Mouse (Mus musculus): Measurements from ENCODE around the gene Dzank1. TPM values are rescaled to one million over a fixed set of nuclear protein-coding genes. Genes with fewer than 3 reads are reported as not detected.
A peak's percentile ranks its signal among the peaks of the same experiment; 100 is the strongest.

The Dzank1 gene
- polyA plus RNA-seq, 1 experiment from 2014 or later, result 3.4 TPM

DNA sequence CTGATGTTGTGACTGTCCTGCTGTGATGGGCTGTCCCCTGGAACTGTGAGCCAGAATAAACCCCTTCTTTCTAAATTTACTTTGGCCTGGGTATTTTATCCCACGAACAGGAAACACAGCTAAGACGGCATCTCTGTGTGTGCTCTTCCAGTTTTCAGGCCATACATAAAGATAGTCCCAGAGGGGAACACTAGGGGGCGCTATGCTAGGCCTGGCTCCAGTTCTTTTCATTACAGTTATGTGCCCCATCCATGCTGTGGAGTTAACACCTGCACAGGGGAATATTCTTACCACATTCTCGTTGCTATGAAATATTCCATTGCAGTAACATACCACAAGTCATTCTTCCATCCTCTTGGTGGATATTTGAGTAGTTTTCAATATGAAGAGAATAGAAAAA is 88.8 kb downstream of the Dzank1 start:
- Histone ChIP-seq H3K27me3 (ENCODE audit: control insufficient read depth, insufficient read depth, low read length) (no peaks in the 10 kb centered on the region), H3K4me1 (replicated peaks; ENCODE audit: control insufficient read depth, insufficient read depth, low read length) (no peaks in the 10 kb centered on the region), H3K4me3 (ENCODE audit: low read depth, low read length) (no peak overlapping the region), H3K9me3 (ENCODE audit: control insufficient read depth, low read length) (no peaks in the 10 kb centered on the region), H3K27ac (ENCODE audit: low read depth, low read length) (no peak overlapping the region), H3K4me2 (replicated peaks; ENCODE audit: low read depth, low read length) (no peak overlapping the region), H3K36me3 (ENCODE audit: control insufficient read depth, insufficient read depth, low read length) (no peaks in the 10 kb centered on the region), H3K9ac (ENCODE audit: low read depth, low read length) (no peak overlapping the region)
- 62% methylated on average over 4 of the region's 4 CpGs for WGBS
- DNase-seq (ENCODE audit: low spot score) (peak; percentile 27), ATAC-seq (ENCODE audit: low FRiP score) (no peak)

DNA sequence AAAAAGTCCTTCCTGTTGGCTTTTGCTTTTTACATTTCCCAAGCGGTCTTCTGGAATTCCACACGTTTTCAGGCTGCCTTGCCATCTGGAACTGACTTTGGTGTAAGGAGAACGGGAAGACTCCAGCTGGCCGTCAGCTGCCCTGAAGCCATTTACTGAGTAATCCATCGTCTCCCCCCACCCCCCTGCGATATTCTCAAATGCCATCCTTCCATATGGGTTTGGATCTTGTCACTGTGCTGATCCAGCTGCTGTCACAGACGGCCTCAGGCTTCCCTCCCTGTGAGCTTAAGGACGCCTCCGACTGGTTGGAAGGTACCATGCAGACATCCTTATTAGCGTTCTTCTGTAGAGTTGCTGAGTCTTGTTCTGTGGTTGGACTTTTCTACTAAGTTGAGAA is 91.5 kb downstream of the Dzank1 start:
- no peak for DNase-seq (ENCODE audit: low spot score)
- Histone ChIP-seq H3K4me3 (ENCODE audit: low read depth, low read length) (no peak overlapping the region), H3K4me2 (replicated peaks; ENCODE audit: low read depth, low read length) (no peak overlapping the region), H3K27me3 (ENCODE audit: control insufficient read depth, insufficient read depth, low read length) (no peaks in the 10 kb centered on the region), H3K9me3 (ENCODE audit: control insufficient read depth, low read length) (no peaks in the 10 kb centered on the region), H3K4me1 (replicated peaks; ENCODE audit: control insufficient read depth, insufficient read depth, low read length) (no peaks in the 10 kb centered on the region), H3K27ac (ENCODE audit: low read depth, low read length) (no peak overlapping the region), H3K36me3 (ENCODE audit: control insufficient read depth, insufficient read depth, low read length) (no peaks in the 10 kb centered on the region), H3K9ac (ENCODE audit: low read depth, low read length) (no peak overlapping the region)
- WGBS, result 81% methylated on average over 10 of the region's 10 CpGs
- no peak for ATAC-seq (ENCODE audit: low FRiP score)

GRCm38 (mm10) chr2:144431286-144431825 is 95.9 kb downstream of the Dzank1 start:
- H3K4me3 ChIP-seq (ENCODE audit: low read depth, low read length), result no peak overlapping the region
- 80% methylated on average over 5 of the region's 5 CpGs for WGBS
- no peak for ATAC-seq (ENCODE audit: low FRiP score)
- no peaks in the 10 kb centered on the region for H3K36me3 ChIP-seq (ENCODE audit: control insufficient read depth, insufficient read depth, low read length)
- no peak overlapping the region for H3K9ac ChIP-seq (ENCODE audit: low read depth, low read length)
- no peak overlapping the region for H3K4me2 ChIP-seq (replicated peaks; ENCODE audit: low read depth, low read length)
- H3K27ac ChIP-seq (ENCODE audit: low read depth, low read length), result no peak overlapping the region
- no peak for DNase-seq (ENCODE audit: low spot score)
- no peaks in the 10 kb centered on the region for H3K4me1 ChIP-seq (replicated peaks; ENCODE audit: control insufficient read depth, insufficient read depth, low read length)
- H3K9me3 ChIP-seq (ENCODE audit: control insufficient read depth, low read length), result no peaks in the 10 kb centered on the region
- H3K27me3 ChIP-seq (ENCODE audit: control insufficient read depth, insufficient read depth, low read length), result no peaks in the 10 kb centered on the region

GRCm38 (mm10) chr2:144429171-144429570 is 98.0 kb downstream of the Dzank1 start:
- 79% methylated on average over 7 of the region's 7 CpGs for WGBS
- H3K4me2 ChIP-seq (replicated peaks; ENCODE audit: low read depth, low read length), result no peak overlapping the region
- DNase-seq (ENCODE audit: low spot score) (no peak), ATAC-seq (ENCODE audit: low FRiP score) (no peak)
- H3K9ac ChIP-seq (ENCODE audit: low read depth, low read length), result no peak overlapping the region
- no peak overlapping the region for H3K27ac ChIP-seq (ENCODE audit: low read depth, low read length)
- H3K36me3 ChIP-seq (ENCODE audit: control insufficient read depth, insufficient read depth, low read length), result no peaks in the 10 kb centered on the region
- H3K4me3 ChIP-seq (ENCODE audit: low read depth, low read length), result no peak overlapping the region
- H3K4me1 ChIP-seq (replicated peaks; ENCODE audit: control insufficient read depth, insufficient read depth, low read length), result no peaks in the 10 kb centered on the region
- no peaks in the 10 kb centered on the region for H3K9me3 ChIP-seq (ENCODE audit: control insufficient read depth, low read length)
- no peaks in the 10 kb centered on the region for H3K27me3 ChIP-seq (ENCODE audit: control insufficient read depth, insufficient read depth, low read length)

- no peaks in the 10 kb centered on the region for H3K27me3 ChIP-seq (ENCODE audit: control insufficient read depth, insufficient read depth, low read length)
- no peak for ATAC-seq (ENCODE audit: low FRiP score)
- H3K27ac ChIP-seq (ENCODE audit: low read depth, low read length), result no peak overlapping the region
- H3K36me3 ChIP-seq (ENCODE audit: control insufficient read depth, insufficient read depth, low read length), result no peaks in the 10 kb centered on the region
- no peaks in the 10 kb centered on the region for H3K4me1 ChIP-seq (replicated peaks; ENCODE audit: control insufficient read depth, insufficient read depth, low read length)
- no peaks in the 10 kb centered on the region for H3K9me3 ChIP-seq (ENCODE audit: control insufficient read depth, low read length)
- H3K9ac ChIP-seq (ENCODE audit: low read depth, low read length), result no peak overlapping the region
- no peak overlapping the region for H3K4me3 ChIP-seq (ENCODE audit: low read depth, low read length)
- no peak overlapping the region for H3K4me2 ChIP-seq (replicated peaks; ENCODE audit: low read depth, low read length)
- WGBS, result 87% methylated on average over 8 of the region's 8 CpGs
- DNase-seq (ENCODE audit: low spot score), result no peak
These were observed 98.6 kb downstream of the Dzank1 start for GRCm38 (mm10) chr2:144428659-144429058.

- no peaks in the 10 kb centered on the region for H3K27me3 ChIP-seq (ENCODE audit: control insufficient read depth, insufficient read depth, low read length)
- no peak overlapping the region for H3K9ac ChIP-seq (ENCODE audit: low read depth, low read length)
- no peak for ATAC-seq (ENCODE audit: low FRiP score)
- H3K4me3 ChIP-seq (ENCODE audit: low read depth, low read length), result no peak overlapping the region
- no peaks in the 10 kb centered on the region for H3K36me3 ChIP-seq (ENCODE audit: control insufficient read depth, insufficient read depth, low read length)
- no peaks in the 10 kb centered on the region for H3K4me1 ChIP-seq (replicated peaks; ENCODE audit: control insufficient read depth, insufficient read depth, low read length)
- no peaks in the 10 kb centered on the region for H3K9me3 ChIP-seq (ENCODE audit: control insufficient read depth, low read length)
- 83% methylated on average over 5 of the region's 5 CpGs for WGBS
- H3K4me2 ChIP-seq (replicated peaks; ENCODE audit: low read depth, low read length), result no peak overlapping the region
- no peak for DNase-seq (ENCODE audit: low spot score)
- H3K27ac ChIP-seq (ENCODE audit: low read depth, low read length), result no peak overlapping the region
These were observed 99.4 kb downstream of the Dzank1 start for GRCm38 (mm10) chr2:144427852-144428251.

DNA sequence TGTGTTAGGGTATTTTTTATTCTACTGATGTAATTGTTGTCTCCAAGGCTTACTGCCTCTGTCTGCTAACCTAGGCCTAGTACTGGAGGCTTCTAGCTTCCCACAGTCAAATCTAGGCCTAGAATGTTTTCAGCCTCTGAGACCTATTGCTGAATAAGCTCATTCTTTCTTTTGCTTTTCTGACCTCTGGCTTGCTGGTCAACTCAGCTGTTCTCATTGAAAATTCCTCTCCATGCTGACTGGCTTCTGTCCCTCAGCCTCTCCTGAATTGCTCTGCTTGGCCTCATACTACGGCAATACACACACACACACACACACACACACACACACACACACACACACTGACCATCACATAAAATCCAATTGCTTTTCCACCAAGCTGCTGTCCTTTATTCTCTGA is 101.5 kb downstream of the Dzank1 start:
- Histone ChIP-seq H3K9ac (ENCODE audit: low read depth, low read length) (no peak overlapping the region), H3K9me3 (ENCODE audit: control insufficient read depth, low read length) (no peaks in the 10 kb centered on the region), H3K4me2 (replicated peaks; ENCODE audit: low read depth, low read length) (no peak overlapping the region), H3K27me3 (ENCODE audit: control insufficient read depth, insufficient read depth, low read length) (no peaks in the 10 kb centered on the region), H3K36me3 (ENCODE audit: control insufficient read depth, insufficient read depth, low read length) (no peaks in the 10 kb centered on the region), H3K4me3 (ENCODE audit: low read depth, low read length) (no peak overlapping the region), H3K27ac (ENCODE audit: low read depth, low read length) (no peak overlapping the region), H3K4me1 (replicated peaks; ENCODE audit: control insufficient read depth, insufficient read depth, low read length) (no peaks in the 10 kb centered on the region)
- WGBS, result 78% methylated on average over 1 of the region's 1 CpGs
- ATAC-seq (ENCODE audit: low FRiP score) (no peak), DNase-seq (ENCODE audit: low spot score) (no peak)

GRCm38 (mm10) chr2:144422094-144422675 is 105.0 kb downstream of the Dzank1 start:
- H3K4me1 ChIP-seq (replicated peaks; ENCODE audit: control insufficient read depth, insufficient read depth, low read length), result no peaks in the 10 kb centered on the region
- H3K4me2 ChIP-seq (replicated peaks; ENCODE audit: low read depth, low read length), result no peak overlapping the region
- no peaks in the 10 kb centered on the region for H3K9me3 ChIP-seq (ENCODE audit: control insufficient read depth, low read length)
- ATAC-seq (ENCODE audit: low FRiP score) (no peak), DNase-seq (ENCODE audit: low spot score) (no peak)
- H3K4me3 ChIP-seq (ENCODE audit: low read depth, low read length), result no peak overlapping the region
- H3K27ac ChIP-seq (ENCODE audit: low read depth, low read length), result no peak overlapping the region
- no peak overlapping the region for H3K9ac ChIP-seq (ENCODE audit: low read depth, low read length)
- H3K36me3 ChIP-seq (ENCODE audit: control insufficient read depth, insufficient read depth, low read length), result no peaks in the 10 kb centered on the region
- H3K27me3 ChIP-seq (ENCODE audit: control insufficient read depth, insufficient read depth, low read length), result no peaks in the 10 kb centered on the region
- 89% methylated on average over 10 of the region's 10 CpGs for WGBS
